Comparison of ENCODE assay signal across 19 mouse cellular contexts in genomic region chr11:4366389-4366788, GRCm38 (mm10).
DNase-seq lines count a peak whose midpoint lies in the region; ATAC-seq and TF ChIP-seq lines count a peak whose summit lies in the region.
"Had no signal": no experiment of that assay in that cellular context is flagged by ENCODE, and none has a peak within 500 bp of the region (broad histone marks: within the 10 kb centered on the region; RNA-seq: fewer than 3 reads in every experiment).

No protein-coding gene starts in this region.

- no peak for ATAC-seq in liver, postnatal 0 days
- ATAC-seq: activated CD4-positive, CD25-positive, alpha-beta regulatory T cell, adult 4 months; CD4-positive, CD25-positive, alpha-beta regulatory T cell, adult 4 months; Patski had no signal

- no peak for TF ChIP-seq POLR2A in CH12.LX (IDR thresholded peaks at IDR 0.05; ENCODE audit: low read depth, low read length)

- peak; percentile 12 for DNase-seq in CH12.LX (ENCODE audit: extremely low read depth)
- DNase-seq in induced T-regulatory cell, adult 2 months (ENCODE audit: low read depth), result peak; percentile 45
- DNase-seq in retina, postnatal 1 day, result no peak
- no peak for DNase-seq in liver, postnatal 0 days
- DNase-seq: adrenal gland, adult 2 months; adrenal gland, adult 8-10 months; adrenal gland, postnatal 10 days; adrenal gland, postnatal 14 days; adrenal gland, postnatal 25 days; adrenal gland, postnatal 36 days; B cell, adult 2 months; cerebellum, adult 11 months; cerebellum, adult 11-12 months; cerebellum, adult 18-20 months; cerebellum, adult 2 months had no signal

- TF ChIP-seq RAD21 in CH12.LX (IDR thresholded peaks at IDR 0.05; ENCODE audit: low read depth, low read length), result no peak

- in situ Hi-C loops in CH12.LX (cut with MboI; ENCODE audit: low pct_ligation_motif_present, low pct_unique_long_range_greater_than_20kb, low sequenced_read_pairs), result no loop called here

- H3K9me3 ChIP-seq in CH12.LX (replicated peaks; ENCODE audit: low read length), result no peaks in the 10 kb centered on the region
- H3K9me3 ChIP-seq in liver, postnatal 0 days (ENCODE audit: low read length), result no peaks in the 10 kb centered on the region
- H3K9me3 ChIP-seq: G1E had no signal

- no peak for TF ChIP-seq CTCF in CH12.LX (conservative IDR thresholded peaks at IDR 0.05 in 1 of 2, IDR thresholded peaks at IDR 0.05 in 1 of 2; ENCODE audit: low read depth in 2 of 2, low read length in 2 of 2)
- TF ChIP-seq CTCF in liver, postnatal 0 days (IDR thresholded peaks at IDR 0.05; ENCODE audit: low read depth), result no peak

- H3K4me1 ChIP-seq in CH12.LX (ENCODE audit: control insufficient read depth in 1 of 2, insufficient read depth in 2 of 2), result no peaks in the 10 kb centered on the region
- H3K4me1 ChIP-seq in liver, postnatal 0 days (ENCODE audit: insufficient read depth), result no peaks in the 10 kb centered on the region

- peak; percentile 53 for TF ChIP-seq EP300 in CH12.LX (IDR thresholded peaks at IDR 0.05; ENCODE audit: low read length)
- TF ChIP-seq EP300 in liver, postnatal 0 days (IDR thresholded peaks at IDR 0.05; ENCODE audit: low read depth), result no peak

- no peak overlapping the region for H3K4me3 ChIP-seq in CH12.LX (replicated peaks in 1 of 3; ENCODE audit: low read depth in 2 of 3, low read length in 2 of 3, poor library complexity in 1 of 3)
- no peak overlapping the region for H3K4me3 ChIP-seq in liver, postnatal 0 days (ENCODE audit: low read depth, low read length)

- dilution Hi-C loops in CH12.LX (cut with MboI; ENCODE audit: extremely low pct_ligation_motif_present, extremely low pct_unique_long_range_greater_than_20kb, low sequenced_read_pairs), result no loop called here

- no peaks in the 10 kb centered on the region for H3K36me3 ChIP-seq in CH12.LX (replicated peaks in 1 of 2; ENCODE audit: control insufficient read depth in 1 of 2, insufficient read depth in 1 of 2, low read length in 1 of 2)
- H3K36me3 ChIP-seq in liver, postnatal 0 days (replicated peaks; ENCODE audit: insufficient read depth, low read length), result no peaks in the 10 kb centered on the region

- WGBS in liver, postnatal 0 days (ENCODE audit: insufficient replicate concordance), result 67% methylated on average over 4 of the region's 4 CpGs

- H3K9ac ChIP-seq in CH12.LX (ENCODE audit: insufficient read depth, low read depth), result no peak overlapping the region
- H3K9ac ChIP-seq in liver, postnatal 0 days (replicated peaks), result no peak overlapping the region

- no peaks in the 10 kb centered on the region for H3K27me3 ChIP-seq in CH12.LX (replicated peaks)
- H3K27me3 ChIP-seq in liver, postnatal 0 days (ENCODE audit: insufficient read depth, low read length), result no peaks in the 10 kb centered on the region

- no peaks in the 10 kb centered on the region for H3K79me2 ChIP-seq in CH12.LX (replicated peaks; ENCODE audit: control insufficient read depth, extremely low read depth, insufficient read depth, poor library complexity, severe bottlenecking)

- H3K4me2 ChIP-seq in CH12.LX (ENCODE audit: insufficient read depth, low read depth, poor library complexity, severe bottlenecking), result no peak overlapping the region
- no peak overlapping the region for H3K4me2 ChIP-seq in liver, postnatal 0 days (ENCODE audit: low read depth, low read length)

- no peak overlapping the region for H3K27ac ChIP-seq in CH12.LX (ENCODE audit: insufficient read depth, low read depth)
- no peak overlapping the region for H3K27ac ChIP-seq in liver, postnatal 0 days (ENCODE audit: low read depth)

TF ChIP-seq in CH12.LX, 34 proteins besides CTCF, POLR2A, EP300 and RAD21:
- TF ChIP-seq MXI1 (IDR thresholded peaks at IDR 0.05; ENCODE audit: low read depth, low read length), result no peak
- TF ChIP-seq ZC3H11A (IDR thresholded peaks at IDR 0.05; ENCODE audit: low read depth, low read length), result no peak
- TF ChIP-seq IRF4 (IDR thresholded peaks at IDR 0.05; ENCODE audit: low read depth, low read length), result peak; percentile 53
- no peak for TF ChIP-seq RCOR1 (conservative IDR thresholded peaks at IDR 0.05; ENCODE audit: low read depth, low read length)
- TF ChIP-seq ETS1 (conservative IDR thresholded peaks at IDR 0.05; ENCODE audit: low read depth, low read length), result peak; percentile 35; the same call in 1 of the 2 replicates
- TF ChIP-seq SMC3 (IDR thresholded peaks at IDR 0.05; ENCODE audit: low read depth, low read length), result no peak
- peak; percentile 66; the same call in 1 of the 2 replicates for TF ChIP-seq MAFK (IDR thresholded peaks at IDR 0.05; ENCODE audit: insufficient replicate concordance, low read length)
- TF ChIP-seq MEF2A (IDR thresholded peaks at IDR 0.05; ENCODE audit: borderline replicate concordance, low read depth, low read length), result no peak
- no peak for TF ChIP-seq USF2 (conservative IDR thresholded peaks at IDR 0.05; ENCODE audit: low read depth, low read length)
- TF ChIP-seq ELF1 (IDR thresholded peaks at IDR 0.05; ENCODE audit: low read depth, low read length), result no peak
- TF ChIP-seq NELFE (IDR thresholded peaks at IDR 0.05; ENCODE audit: low read depth, low read length), result no peak
- no peak for TF ChIP-seq UBTF (IDR thresholded peaks at IDR 0.05; ENCODE audit: low read depth, low read length)
- TF ChIP-seq SIN3A (IDR thresholded peaks at IDR 0.05; ENCODE audit: low read length), result no peak
- TF ChIP-seq BHLHE40 (IDR thresholded peaks at IDR 0.05; ENCODE audit: low read depth, low read length), result no peak
- TF ChIP-seq JUND (conservative IDR thresholded peaks at IDR 0.05; ENCODE audit: low read depth, low read length), result 0 out of 2 replicates have a peak, but pooled peaks have one; percentile 16
- no peak for TF ChIP-seq MYC (IDR thresholded peaks at IDR 0.05; ENCODE audit: low read depth, low read length)

Comparison
In these comparisons a context has a peak if more than half of its experiments do, and no peak if none do; other contexts are left out.
1. DNase-seq: peak in CH12.LX (single experiment) and induced T-regulatory cell, adult 2 months (single experiment); none in retina, postnatal 1 day (single experiment) and liver, postnatal 0 days (single experiment).